Comparison of ENCODE assay signal across 8 mouse cellular contexts in genomic region chr19:10184096-10184495, GRCm38 (mm10). TPM values are rescaled to one million over a fixed set of nuclear protein-coding genes. Genes with fewer than 3 reads are reported as not detected.
DNase-seq lines count a peak whose midpoint lies in the region; ATAC-seq and TF ChIP-seq lines count a peak whose summit lies in the region.

No protein-coding gene starts in this region.

- peak overlapping the region; percentile 83 for H3K4me2 ChIP-seq in hindbrain, embryonic 14.5 days (replicated peaks)
- H3K4me2 ChIP-seq in liver, postnatal 0 days (ENCODE audit: low read depth, low read length): peak overlapping the region; percentile 96

- peaks cover 36% of the 10 kb centered on the region for H3K4me1 ChIP-seq in hindbrain, embryonic 14.5 days (replicated peaks; ENCODE audit: control insufficient read depth, insufficient read depth, low read length)
- peaks cover 29% of the 10 kb centered on the region for H3K4me1 ChIP-seq in liver, postnatal 0 days (ENCODE audit: insufficient read depth)

- 3% methylated on average over 12 of the region's 12 CpGs for WGBS in hindbrain, embryonic 14.5 days
- 37% methylated on average over 12 of the region's 12 CpGs for WGBS in liver, postnatal 0 days (ENCODE audit: insufficient replicate concordance)

- H3K27me3 ChIP-seq in hindbrain, embryonic 14.5 days (ENCODE audit: control insufficient read depth, insufficient read depth, low read length): no peaks in the 10 kb centered on the region
- H3K27me3 ChIP-seq in liver, postnatal 0 days (ENCODE audit: insufficient read depth, low read length): no peaks in the 10 kb centered on the region

- peak overlapping the region; percentile 80 for H3K4me3 ChIP-seq in hindbrain, embryonic 14.5 days (replicated peaks; ENCODE audit: low read length)
- peak overlapping the region; percentile 95 for H3K4me3 ChIP-seq in liver, postnatal 0 days (ENCODE audit: low read depth, low read length)

- DNase-seq in cerebellum, postnatal 10 days: peak; percentile 56 to 60
- no peak for DNase-seq in cerebellum, adult 8-10 months
- peak; percentile 31 for DNase-seq in urinary bladder, postnatal 25 days (ENCODE audit: low spot score)
- DNase-seq in urinary bladder, adult 18-20 months (ENCODE audit: low spot score in 2 of 2): no peak
- DNase-seq in hindbrain, embryonic 14.5 days (ENCODE audit: low spot score): peak; percentile 52
- DNase-seq in liver, postnatal 0 days: no peak
- DNase-seq in retina, embryonic 14.5 days (ENCODE audit: low spot score): peak; percentile 56
- no peak for DNase-seq in ovary, postnatal 36 days (ENCODE audit: low spot score)

- H3K27ac ChIP-seq in hindbrain, embryonic 14.5 days: peak overlapping the region; percentile 97
- peak overlapping the region; percentile 89 for H3K27ac ChIP-seq in liver, postnatal 0 days (ENCODE audit: low read depth)

- no peak for TF ChIP-seq EP300 in liver, postnatal 0 days (IDR thresholded peaks at IDR 0.05; ENCODE audit: low read depth)

- H3K36me3 ChIP-seq in hindbrain, embryonic 14.5 days (replicated peaks; ENCODE audit: control insufficient read depth, insufficient read depth): peaks cover 42% of the 10 kb centered on the region
- H3K36me3 ChIP-seq in liver, postnatal 0 days (replicated peaks; ENCODE audit: insufficient read depth, low read length): peaks cover 36% of the 10 kb centered on the region

- no peak for ATAC-seq in hindbrain, embryonic 14.5 days (ENCODE audit: low FRiP score)
- ATAC-seq in liver, postnatal 0 days: peak; percentile 20

- peak overlapping the region; percentile 96 for H3K9ac ChIP-seq in hindbrain, embryonic 14.5 days
- peak overlapping the region; percentile 83 for H3K9ac ChIP-seq in liver, postnatal 0 days (replicated peaks)

- H3K9me3 ChIP-seq in hindbrain, embryonic 14.5 days (ENCODE audit: control insufficient read depth, low read length): no peaks in the 10 kb centered on the region
- no peaks in the 10 kb centered on the region for H3K9me3 ChIP-seq in liver, postnatal 0 days (ENCODE audit: low read length)

- TF ChIP-seq CTCF in liver, postnatal 0 days (IDR thresholded peaks at IDR 0.05; ENCODE audit: low read depth): no peak

RNA-seq across cellular contexts. Expression of gene Fads1, which starts 1.4 kb away (rescaled TPM):
- 148 and 156 TPM in 2 replicates for polyA plus RNA-seq in hindbrain, embryonic 14.5 days (2014; fragmentation: Nextera tagmentation; extraction: Ambion mirVana)
- polyA plus RNA-seq in liver, postnatal 0 days (2015; fragmentation: Nextera tagmentation; extraction: Ambion mirVana): 88.0 and 97.1 TPM in 2 replicates

RNA-seq across cellular contexts. Expression of gene Tmem258, which starts 19.7 kb away (rescaled TPM):
- 324 and 357 TPM in 2 replicates for polyA plus RNA-seq in hindbrain, embryonic 14.5 days (2014; fragmentation: Nextera tagmentation; extraction: Ambion mirVana)
- polyA plus RNA-seq in liver, postnatal 0 days (2015; fragmentation: Nextera tagmentation; extraction: Ambion mirVana): 183 and 195 TPM in 2 replicates

RNA-seq across cellular contexts. Expression of gene Fen1, which starts 19.9 kb away (rescaled TPM):
- 24.2 and 24.8 TPM in 2 replicates for polyA plus RNA-seq in hindbrain, embryonic 14.5 days (2014; fragmentation: Nextera tagmentation; extraction: Ambion mirVana)
- polyA plus RNA-seq in liver, postnatal 0 days (2015; fragmentation: Nextera tagmentation; extraction: Ambion mirVana): 59.4 and 67.0 TPM in 2 replicates

RNA-seq across cellular contexts. Expression of gene Myrf, which starts 56.5 kb away (rescaled TPM):
- polyA plus RNA-seq in hindbrain, embryonic 14.5 days (2014; fragmentation: Nextera tagmentation; extraction: Ambion mirVana): 1.1 and 1.3 TPM in 2 replicates
- 2.1 and 2.5 TPM in 2 replicates for polyA plus RNA-seq in liver, postnatal 0 days (2015; fragmentation: Nextera tagmentation; extraction: Ambion mirVana)

Comparison
In these comparisons a context has a peak if more than half of its experiments do, and no peak if none do; other contexts are left out.
1. DNase-seq: peak in cerebellum, postnatal 10 days (2 of 2), urinary bladder, postnatal 25 days (single experiment), hindbrain, embryonic 14.5 days (single experiment) and retina, embryonic 14.5 days (single experiment); none in cerebellum, adult 8-10 months (single experiment), urinary bladder, adult 18-20 months (0 of 2), liver, postnatal 0 days (single experiment) and ovary, postnatal 36 days (single experiment).